Mouse (Mus musculus) thymus, postnatal 25 days (tissue): ENCODE results near the gene Lrmp.
"Not testable (repeated sequence)": the region's sequence is repeated elsewhere in the genome, so short reads cannot be mapped to it uniquely, and the experiment has no call there.

ENCODE experiments used
- DNase-seq: peaks from one replicate; pipeline ENCODE4 v3.0.0; 2022

Gene Lrmp

DNA sequence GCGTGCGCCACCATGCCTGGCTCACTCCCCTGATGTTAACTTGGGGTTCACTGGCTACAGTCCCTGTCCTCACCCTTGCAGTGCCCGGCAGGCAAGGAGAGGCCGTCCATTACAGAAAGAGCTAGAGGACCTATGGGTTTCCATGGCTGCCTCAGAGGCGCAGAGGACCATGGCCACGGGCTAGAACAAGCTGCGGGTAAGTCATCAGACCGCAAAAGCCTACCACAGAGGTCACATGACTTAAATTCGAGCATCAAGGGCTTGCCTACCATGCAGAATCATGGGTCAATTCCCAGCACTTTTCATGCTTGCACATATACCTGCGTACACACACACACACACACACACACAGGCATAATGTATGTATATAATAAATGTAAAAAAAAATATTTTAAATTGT, 10.0 kb upstream of the Lrmp start:
- no peak for DNase-seq

DNA sequence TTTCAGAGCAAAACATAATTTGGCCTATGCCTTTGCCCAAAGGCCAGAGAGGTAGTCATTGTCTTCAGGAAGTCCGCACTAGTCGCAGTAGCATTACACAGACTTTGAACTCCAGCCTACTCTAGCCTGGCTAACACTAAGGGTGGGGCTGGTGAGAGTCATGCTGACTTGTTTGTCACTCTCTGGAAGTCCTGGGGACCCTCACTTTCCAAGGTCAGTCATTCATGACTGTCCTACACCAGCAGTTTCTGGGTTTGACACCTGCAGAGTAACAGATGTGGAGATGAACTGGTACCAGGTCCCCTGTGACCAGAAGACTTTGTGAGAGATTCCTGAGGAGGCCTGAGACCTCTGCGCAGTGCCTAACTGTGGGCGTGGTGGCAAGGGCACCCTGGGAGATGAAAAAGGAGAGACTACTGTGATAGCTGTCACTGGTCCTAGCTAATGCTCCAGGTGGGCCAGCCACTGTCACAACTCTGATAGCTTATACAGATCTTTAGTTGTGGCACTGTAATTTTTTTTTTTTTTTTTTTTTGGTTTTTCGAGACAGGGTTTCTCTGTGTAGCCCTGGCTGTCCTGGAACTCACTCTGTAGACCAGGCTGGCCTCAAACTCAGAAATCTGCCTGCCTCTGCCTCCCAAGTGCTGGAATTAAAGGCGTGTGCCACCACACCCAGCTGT, 9.2 kb upstream of the Lrmp start:
- DNase-seq = no peak

DNA sequence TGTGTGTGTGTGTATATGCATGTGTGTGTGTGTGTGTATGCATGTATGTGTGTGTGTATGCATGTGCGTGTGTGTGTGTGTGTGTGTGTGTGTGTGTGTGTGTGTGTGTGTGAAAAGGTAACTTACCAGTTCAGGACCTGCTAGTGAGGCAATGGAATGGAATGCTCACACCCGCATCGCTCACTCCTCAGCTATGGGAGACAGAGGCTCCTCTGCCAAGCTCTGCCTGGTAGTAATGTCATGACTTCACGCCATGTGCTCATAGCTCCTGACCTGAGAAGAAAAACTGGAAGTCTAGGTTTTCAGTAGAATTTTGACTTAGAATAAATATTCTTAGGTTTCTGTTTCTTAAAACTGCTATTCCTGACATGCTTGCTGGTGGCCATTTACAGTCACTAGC, 4.7 kb upstream of the Lrmp start:
- no peak for DNase-seq

DNA sequence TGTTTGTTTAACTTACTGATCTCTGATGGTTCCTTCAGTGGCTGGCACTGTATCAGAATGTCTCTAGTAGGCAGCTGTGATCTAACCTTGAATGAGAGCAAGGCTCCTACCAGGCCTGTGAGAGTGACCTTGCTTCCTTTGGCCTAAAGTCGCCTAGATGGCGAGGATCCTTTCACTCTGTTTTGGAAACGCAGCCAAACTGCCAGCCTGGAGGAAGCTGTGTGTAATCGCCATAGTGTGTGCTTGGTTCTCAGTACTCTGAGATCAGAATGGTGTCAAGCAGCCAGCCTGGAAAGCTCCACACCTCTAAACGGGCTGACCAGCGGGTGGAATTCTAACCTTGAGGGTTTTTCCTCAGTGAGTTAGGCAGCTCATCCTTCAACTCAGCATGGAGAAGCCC, 2.6 kb upstream of the Lrmp start:
- no peak for DNase-seq

DNA sequence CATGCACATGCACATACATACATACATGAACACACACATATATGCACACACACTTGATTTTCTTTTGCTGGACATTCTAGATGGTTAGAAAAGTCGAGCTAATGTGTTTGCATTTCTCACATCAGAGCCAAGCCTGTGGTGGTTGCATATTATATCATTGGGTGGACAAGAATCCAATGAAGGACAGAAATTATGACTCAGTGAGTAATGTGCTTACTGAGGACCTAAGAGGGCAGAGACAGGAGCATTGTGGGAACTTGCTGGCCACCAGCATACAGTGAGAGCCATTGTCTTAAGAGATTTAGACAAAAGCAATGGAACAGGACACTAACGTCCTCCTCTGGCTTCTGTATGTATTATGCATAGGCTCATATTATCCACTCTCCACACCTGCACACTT, 892 bp upstream of the Lrmp start:
- no peak for DNase-seq

DNA sequence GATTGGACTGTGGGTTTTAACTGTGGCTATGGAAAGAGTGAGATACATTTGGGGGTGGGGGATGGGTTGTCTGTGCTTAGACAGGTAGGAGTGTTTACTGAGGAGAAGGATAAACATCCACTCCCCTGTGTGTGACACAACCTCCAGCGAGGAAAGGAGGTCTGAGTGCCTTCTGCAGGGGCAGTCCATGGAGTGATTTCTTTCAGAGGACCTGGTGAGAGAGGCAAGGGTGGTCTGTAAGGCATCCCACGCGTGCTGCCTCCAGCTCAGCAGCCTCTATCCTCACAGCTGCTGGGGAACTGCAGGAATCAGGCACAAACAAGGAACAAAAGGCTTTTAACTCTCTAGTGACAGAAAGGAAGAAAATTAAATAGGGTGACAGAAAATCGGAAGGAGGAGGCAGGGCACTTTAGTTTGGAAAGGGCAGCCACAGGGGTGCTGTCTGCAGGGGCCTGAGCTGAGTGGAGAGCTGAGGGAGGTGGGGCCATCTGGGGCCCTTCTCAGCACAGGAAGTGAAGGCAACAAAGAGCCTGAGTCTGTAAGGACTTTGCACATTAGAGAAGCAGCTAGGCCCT, 732 bp downstream of the Lrmp start:
- peak; percentile 67 for DNase-seq

DNA sequence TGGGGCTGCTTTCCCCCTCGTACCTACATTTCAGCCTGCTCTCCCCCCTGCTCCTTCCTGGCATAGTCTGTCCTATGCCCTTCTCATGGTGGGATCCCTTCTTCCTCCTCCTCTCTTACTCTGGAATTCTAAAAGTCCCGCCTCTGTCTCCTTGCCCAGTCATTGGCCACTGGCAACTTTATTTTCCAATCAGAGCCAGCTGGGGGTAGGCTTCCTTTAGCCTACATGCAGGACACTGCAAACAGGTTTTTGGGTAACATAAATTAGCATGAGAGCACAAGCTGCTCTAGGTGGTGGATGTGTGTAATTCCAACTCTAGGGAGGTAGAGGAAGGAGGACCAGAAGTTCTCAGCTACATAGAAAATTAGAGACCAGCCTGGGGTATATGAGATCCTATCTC, 4.6 kb downstream of the Lrmp start:
- DNase-seq = no peak

DNA sequence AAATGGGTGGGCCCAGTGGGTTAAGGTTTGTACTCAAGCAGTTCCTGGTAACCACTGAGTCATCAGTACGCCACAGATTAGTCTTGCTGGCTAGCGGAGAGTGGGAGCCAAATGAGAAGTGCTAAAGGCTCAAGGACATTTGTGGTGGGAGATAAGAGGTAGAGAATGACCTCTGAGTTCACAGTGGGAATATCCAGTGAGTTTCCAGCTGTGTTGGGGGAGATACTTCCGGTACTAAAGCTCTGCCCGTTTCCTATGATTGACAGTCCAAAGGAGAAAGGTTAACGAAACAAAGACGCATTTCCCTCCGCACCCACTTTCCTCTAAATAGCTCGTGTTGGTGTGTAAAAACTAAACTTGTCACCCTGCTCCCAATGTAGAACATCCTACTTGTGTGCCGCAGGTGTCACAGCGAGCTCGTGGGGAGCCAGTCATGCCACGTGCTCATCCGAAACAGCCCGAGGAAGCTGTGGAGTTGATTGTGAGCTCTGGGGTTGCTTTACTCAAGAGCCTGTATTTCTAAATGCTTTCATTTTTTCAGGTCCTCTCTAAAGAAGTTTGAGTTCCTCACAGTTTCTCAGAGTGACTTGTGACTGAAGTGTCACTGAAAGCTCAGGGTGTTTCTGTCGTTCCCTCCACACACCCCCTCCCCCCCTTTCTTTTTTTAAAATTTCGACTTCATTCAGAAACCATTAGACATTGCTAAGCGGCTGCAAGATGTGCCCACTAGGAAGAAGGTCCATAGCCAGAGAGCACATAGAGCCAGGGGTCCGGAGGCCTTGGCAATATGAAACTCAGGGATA, 5.5 kb downstream of the Lrmp start:
- DNase-seq = peak; percentile 77

DNA sequence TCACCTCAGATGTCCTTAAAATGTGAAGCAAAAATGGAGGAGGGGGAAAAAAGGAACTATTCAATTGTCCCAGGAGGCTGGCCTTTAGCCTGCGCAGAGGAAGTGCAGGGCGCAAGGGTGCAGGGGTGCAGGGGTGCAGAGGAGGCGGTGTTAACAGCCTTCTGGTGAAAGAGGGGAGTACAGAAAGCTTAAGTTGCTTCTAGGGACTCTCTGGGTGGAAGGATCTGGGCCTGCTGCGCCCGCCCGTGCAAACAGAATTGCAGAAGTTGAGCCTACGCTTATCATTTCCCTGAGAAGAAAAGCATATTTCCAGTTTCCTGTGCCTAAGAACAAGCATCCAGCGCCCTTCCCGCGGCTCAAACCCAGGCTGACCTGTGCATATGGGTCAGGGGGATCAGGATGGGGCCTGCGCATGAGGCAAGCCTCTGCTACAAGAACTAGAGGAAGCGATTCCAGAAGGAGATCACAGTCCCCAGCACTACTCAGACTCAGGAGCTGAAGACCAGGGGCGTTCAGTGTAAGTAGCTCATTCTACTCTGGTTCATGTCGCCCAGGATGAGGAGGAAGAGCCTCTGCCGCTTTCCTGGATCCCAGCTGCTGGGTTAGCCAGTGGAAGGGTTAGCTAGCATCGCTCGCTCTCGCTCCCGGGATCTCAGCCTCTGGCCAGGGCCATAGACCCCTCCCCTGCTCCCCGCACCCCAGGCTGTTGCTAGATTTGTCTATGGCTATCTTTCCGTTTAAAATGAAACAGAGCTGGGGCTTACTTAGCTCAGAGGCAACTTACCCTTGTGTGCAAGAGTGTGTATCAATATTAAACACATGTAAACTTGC, 6.4 kb downstream of the Lrmp start:
- peak; percentile 81 for DNase-seq

DNA sequence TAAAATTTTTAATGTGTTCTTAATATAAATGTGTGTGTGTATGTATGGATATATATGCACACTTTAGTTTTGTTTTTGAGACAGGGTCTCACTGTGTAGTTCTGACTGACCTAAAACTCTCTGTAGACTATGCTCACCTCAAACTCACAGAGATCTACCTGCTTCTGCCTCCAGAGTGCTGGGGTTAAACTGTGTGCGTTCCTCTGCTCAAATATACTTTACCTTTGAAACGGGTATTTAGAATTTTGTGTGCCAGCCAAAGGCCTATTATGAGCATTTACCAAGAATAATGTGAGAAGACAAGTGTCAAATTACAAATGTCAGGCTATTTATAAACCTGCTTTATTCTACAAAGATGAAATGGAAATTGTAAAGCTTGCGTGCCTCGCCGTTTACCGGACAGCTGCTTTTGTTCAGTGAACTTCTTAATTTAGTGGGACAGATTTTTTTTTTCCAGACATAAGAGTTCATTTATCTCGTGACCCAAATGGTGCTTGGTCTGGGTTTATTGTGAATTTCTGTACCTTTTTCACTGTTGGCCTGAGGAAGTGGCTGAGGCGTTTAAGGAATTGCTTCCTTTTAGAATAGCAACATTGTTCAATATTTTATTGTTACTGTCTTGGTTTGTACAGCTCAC, 7.1 kb downstream of the Lrmp start:
- DNase-seq = no peak

DNA sequence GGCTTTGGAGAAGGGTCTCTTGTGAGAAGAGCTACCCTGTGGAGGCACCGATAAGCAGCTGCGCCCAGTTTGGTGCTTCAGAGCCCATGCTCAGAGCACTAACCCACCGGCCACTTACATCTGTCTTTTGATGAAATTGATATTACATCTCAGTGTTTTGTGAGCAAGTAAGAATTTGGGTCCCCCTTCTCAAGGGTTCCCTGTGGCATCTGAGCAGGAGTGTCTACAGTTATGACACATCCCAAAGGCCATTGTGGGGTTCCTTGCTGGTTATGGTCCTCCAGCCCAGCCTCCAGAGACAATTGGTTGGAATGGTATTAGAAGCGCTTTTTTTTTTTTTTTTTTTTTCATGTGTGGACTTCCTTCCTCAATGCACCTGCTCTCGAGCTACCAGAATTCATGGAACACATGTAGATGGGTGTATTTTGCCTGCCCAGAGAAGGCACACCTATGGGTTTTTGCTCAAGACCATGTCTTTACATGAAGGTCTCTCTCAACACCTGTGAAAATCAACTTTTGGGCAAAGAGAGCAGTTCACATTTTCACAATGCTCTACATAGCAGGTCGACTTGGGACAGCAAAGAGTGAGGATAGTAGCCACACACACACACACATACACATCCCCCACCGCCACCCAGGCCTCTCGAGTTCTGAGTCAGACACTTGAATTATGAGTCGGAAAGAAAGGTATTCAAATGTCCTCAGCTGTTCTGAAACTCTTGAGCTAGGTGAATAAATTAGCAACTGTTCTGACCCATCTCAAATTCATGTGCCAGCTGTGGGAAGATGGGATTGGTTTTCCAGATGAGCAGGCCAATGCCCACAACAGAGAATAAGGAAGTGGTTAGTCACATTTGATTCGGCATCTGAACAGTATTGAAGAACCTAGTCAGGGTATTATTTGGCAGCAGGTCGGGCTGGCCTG, 7.9 kb downstream of the Lrmp start:
- DNase-seq = peak; percentile 52

DNA sequence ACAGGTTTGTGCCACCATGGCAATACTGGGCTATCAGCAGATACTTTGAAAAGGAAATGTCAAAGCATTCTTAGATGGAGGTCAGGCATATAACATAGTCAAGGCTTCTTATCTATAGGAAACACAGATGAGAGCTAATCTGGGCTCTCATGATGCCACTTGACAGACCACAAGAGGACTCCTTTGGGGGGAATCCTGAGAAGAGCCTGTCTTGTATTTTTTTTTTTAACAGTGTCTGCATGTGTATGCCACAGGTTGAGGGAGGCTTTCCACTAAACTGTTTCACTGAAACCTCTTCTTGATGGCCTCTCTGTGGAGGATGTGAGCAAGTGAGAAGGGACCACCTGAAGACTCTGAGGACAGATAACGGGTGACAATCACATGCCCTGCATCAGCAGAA, 9.2 kb downstream of the Lrmp start:
- no peak for DNase-seq

DNA sequence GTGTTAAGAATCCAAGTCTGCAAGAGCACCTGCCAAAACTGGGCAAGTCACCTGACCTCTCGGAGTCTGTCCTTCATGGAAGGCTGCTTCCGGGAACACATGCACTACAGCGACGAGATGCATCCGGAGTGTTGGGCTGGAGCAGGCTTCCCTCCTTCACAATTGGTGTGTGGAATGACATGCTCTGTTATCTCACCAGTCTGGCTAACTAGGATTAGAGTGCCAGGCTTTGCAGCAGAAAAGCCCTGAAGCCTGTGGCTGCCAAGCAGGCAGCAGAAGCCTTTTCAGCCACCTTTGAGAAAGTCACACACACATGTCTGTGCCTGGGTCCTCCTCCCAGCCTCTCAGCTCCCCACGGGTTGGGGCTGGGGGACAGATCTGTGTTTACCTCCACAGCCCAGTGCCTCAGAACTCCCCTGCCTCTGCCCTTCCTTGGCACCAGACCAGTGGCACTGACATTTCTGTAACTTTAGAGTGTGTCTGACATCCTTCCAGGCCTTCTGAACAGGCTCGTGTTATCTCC, 10.2 kb downstream of the Lrmp start:
- DNase-seq = no peak

DNA sequence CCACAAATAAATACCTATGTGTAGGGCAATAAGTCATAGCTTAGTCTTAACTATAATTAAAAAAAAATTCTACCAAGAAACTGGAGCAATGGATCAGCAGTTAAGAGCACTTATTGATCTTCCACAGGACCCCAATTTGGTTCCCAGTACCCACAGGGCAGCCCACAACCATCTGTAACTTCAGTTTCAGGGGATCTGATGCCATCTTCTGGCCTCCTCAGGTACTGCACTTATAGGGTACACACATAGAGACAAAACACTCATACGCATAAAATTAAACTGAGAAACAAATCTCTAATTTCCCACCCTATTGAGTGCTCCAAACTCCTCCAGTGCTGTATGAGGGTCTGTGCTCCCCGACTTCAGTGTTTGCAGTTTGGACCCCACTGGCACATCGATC, 12.2 kb downstream of the Lrmp start:
- DNase-seq = no peak

DNA sequence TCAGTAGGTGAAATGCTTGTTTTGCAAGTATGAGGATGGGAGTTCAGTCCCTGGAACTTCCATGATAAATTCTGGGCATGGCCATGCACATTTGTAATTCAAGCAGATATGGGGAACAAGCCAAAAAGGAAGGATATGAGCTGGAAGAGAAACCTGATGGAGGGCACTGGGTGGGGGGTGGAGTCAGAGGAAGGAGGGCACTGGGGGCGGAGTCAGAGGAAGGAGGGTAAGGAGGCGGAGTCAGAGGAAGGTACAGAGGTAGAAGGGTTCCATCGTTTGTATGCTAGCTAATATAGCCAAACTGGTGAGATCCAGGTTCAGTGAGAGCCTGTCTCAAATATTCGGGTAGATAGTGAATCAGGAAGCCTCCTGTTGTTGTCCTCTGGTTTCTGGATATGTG, 14.1 kb downstream of the Lrmp start:
- no peak for DNase-seq

DNA sequence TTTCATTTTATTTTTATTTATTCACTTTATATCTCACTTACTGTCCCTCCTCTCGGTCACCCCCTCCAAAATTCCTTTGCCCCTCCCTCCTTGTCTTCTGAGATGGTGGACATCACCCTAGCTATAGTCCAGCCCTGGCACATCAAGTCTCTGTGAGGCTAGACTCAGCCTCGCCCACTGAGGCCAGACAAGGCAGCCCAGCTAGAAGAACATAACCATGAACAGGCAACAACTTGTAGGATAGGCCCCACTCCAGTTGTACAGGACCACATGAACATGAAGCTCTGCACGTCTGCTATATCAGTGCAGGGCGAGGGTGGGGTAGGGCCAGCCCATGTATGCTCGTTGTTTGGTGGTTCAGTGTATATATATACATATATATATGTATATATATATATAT, 16.5 kb downstream of the Lrmp start:
- DNase-seq = no peak

DNA sequence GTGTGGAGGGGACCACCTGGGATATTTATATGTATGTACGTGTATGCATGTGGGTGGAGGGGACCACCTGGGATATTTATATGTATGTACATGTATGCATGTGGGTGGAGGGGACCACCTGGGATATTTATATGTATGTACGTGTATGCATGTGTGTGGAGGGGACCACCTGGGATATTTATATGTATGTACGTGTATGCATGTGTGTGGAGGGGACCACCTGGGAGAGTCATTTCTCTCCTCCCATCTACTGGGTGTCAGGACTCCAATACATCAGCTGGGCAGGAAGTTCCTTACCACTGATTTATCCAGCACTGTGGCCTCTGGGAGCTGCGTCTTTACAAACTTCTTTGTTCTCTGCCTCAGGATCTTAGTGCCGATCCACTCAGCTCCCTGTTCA, 17.5 kb downstream of the Lrmp start:
- DNase-seq = not testable (repeated sequence)

DNA sequence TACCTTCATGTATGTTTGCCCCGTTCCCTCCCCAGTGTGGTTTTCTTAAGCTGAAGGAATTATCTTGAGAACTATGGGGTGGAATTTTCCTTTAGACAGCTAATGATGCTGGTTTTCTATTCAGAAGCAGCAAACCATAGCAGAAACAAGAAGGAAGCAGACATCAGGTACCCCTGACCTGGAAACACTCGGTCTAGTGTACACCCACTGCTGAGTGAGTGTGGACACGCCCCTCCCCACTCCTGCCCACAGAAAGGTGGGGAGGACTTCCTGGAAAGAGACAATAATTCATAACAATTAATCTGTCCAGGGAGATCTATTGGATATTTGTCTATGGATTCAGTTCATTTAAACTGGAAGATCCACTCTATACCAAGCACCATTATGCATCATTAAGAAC, 19.8 kb downstream of the Lrmp start:
- DNase-seq = no peak

DNA sequence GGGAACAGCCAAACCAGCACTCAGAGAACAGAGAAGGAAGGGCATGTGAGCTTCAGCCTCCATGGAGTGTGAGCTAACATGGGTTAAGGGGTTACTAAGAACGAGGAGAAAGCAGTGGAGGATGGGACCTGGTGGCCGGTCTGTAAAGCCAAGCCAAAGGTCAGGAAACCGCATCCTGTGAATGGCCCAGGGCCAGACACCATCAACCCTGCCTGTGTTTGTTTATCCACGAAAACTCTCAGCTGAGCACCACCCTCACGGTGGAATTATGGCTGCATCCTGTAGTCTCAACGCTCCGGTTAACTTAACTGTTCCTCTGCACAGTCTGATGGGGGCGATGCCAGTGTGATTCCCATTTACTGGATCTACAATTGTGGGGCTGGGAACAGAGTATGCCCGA, 20.4 kb downstream of the Lrmp start:
- DNase-seq = no peak

DNA sequence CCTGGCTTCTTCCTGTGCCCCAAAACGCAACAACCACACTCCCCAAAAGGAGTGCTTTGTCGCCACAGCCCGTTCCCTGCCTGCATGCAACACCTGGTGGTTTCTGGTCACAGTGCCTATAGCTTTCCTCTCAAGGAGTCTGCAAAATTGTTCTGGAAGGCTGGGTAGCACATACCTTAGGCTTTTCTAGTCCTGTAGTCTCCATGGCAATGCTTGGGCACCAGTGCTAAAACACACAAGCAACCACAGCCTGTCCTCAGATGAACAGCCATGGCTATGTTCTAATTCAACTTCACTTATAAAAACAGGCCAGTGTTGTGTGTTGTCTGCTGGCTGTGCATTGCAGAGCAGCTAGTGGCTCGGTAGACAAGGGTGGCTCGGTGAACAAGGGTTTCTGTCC, 21.4 kb downstream of the Lrmp start:
- no peak for DNase-seq

DNA sequence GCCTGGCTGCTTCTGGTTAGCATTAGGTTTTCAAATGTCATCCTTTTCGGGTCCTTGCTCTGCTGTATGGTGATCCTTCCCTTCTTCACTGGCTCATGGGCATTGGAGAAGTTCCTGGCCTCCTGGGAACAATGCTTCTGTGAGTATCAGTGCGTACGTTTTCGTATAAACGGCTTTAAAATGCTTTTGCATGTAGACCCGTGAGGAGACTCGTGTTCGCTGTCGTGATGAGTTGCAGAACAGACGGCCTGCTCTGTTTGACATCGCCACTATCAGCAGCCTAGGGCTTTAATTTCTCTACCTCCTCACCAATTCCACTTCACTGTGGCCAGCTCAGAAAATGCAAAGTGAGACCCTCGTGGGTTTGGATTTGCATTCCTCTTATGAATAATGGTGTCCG, 23.8 kb downstream of the Lrmp start:
- no peak for DNase-seq
